ENCODE assay signal across 7 mouse cellular contexts in genomic region chr12:117154356-117155243, GRCm38 (mm10).
A peak's percentile ranks its signal among the peaks of the same experiment; 100 is the strongest.
DNase-seq lines count a peak whose midpoint lies in the region; ATAC-seq lines count a peak whose summit lies in the region.

No protein-coding gene starts in this region.

- no peaks in the 10 kb centered on the region for H3K36me3 ChIP-seq in lung, embryonic 15.5 days
- peaks cover 15% of the 10 kb centered on the region for H3K36me3 ChIP-seq in forebrain, embryonic 10.5 days (replicated peaks)
- H3K36me3 ChIP-seq in limb, embryonic 12.5 days: no peaks in the 10 kb centered on the region
- no peaks in the 10 kb centered on the region for H3K36me3 ChIP-seq in stomach, embryonic 14.5 days (ENCODE audit: control insufficient read depth, insufficient read depth, low read length)

- H3K27me3 ChIP-seq in lung, embryonic 15.5 days: peaks cover 95% of the 10 kb centered on the region
- H3K27me3 ChIP-seq in forebrain, embryonic 10.5 days (ENCODE audit: poor library complexity, severe bottlenecking): peaks cover 99% of the 10 kb centered on the region
- peaks cover 93% of the 10 kb centered on the region for H3K27me3 ChIP-seq in limb, embryonic 12.5 days
- peaks cover 80% of the 10 kb centered on the region for H3K27me3 ChIP-seq in stomach, embryonic 14.5 days (ENCODE audit: control insufficient read depth, insufficient read depth, low read length)

- H3K4me1 ChIP-seq in lung, embryonic 15.5 days: peaks cover 38% of the 10 kb centered on the region
- peaks cover 99% of the 10 kb centered on the region for H3K4me1 ChIP-seq in forebrain, embryonic 10.5 days
- H3K4me1 ChIP-seq in limb, embryonic 12.5 days (replicated peaks): peaks cover 57% of the 10 kb centered on the region
- H3K4me1 ChIP-seq in stomach, embryonic 14.5 days (ENCODE audit: control insufficient read depth, insufficient read depth, low read length): no peaks in the 10 kb centered on the region

- no peaks in the 10 kb centered on the region for H3K9me3 ChIP-seq in lung, embryonic 15.5 days
- no peaks in the 10 kb centered on the region for H3K9me3 ChIP-seq in forebrain, embryonic 10.5 days
- H3K9me3 ChIP-seq in limb, embryonic 12.5 days: no peaks in the 10 kb centered on the region
- no peaks in the 10 kb centered on the region for H3K9me3 ChIP-seq in stomach, embryonic 14.5 days (ENCODE audit: control insufficient read depth, low read depth, low read length)

- no peak overlapping the region for H3K27ac ChIP-seq in lung, embryonic 15.5 days
- H3K27ac ChIP-seq in forebrain, embryonic 10.5 days: peak overlapping the region; percentile 96
- no peak overlapping the region for H3K27ac ChIP-seq in limb, embryonic 12.5 days
- no peak overlapping the region for H3K27ac ChIP-seq in stomach, embryonic 14.5 days (ENCODE audit: low read length)

- no peak for ATAC-seq in lung, embryonic 15.5 days (ENCODE audit: borderline replicate concordance, extremely low read depth, low FRiP score, low TSS enrichment)
- no peak for ATAC-seq in limb, embryonic 12.5 days (ENCODE audit: insufficient number of reproducible peaks, insufficient read depth, low FRiP score, low TSS enrichment, low read depth)
- no peak for ATAC-seq in stomach, embryonic 14.5 days (ENCODE audit: insufficient number of reproducible peaks, insufficient read depth, low FRiP score, low read depth)

- H3K9ac ChIP-seq in lung, embryonic 15.5 days: peak overlapping the region; percentile 47
- H3K9ac ChIP-seq in limb, embryonic 12.5 days (replicated peaks): peak overlapping the region; percentile 63
- H3K9ac ChIP-seq in stomach, embryonic 14.5 days (replicated peaks; ENCODE audit: low read depth, low read length): no peak overlapping the region

- peak overlapping the region; percentile 52 for H3K4me3 ChIP-seq in lung, embryonic 15.5 days
- H3K4me3 ChIP-seq in forebrain, embryonic 10.5 days: peak overlapping the region; percentile 86
- H3K4me3 ChIP-seq in limb, embryonic 12.5 days (replicated peaks): peak overlapping the region; percentile 67
- H3K4me3 ChIP-seq in stomach, embryonic 14.5 days (ENCODE audit: low read depth, low read length): peak overlapping the region; percentile 46

- under 1% methylated on average over 27 of the region's 27 CpGs for WGBS in lung, embryonic 15.5 days
- 1% methylated on average over 27 of the region's 27 CpGs for WGBS in forebrain, embryonic 10.5 days
- WGBS in limb, embryonic 12.5 days: under 1% methylated on average over 26 of the region's 27 CpGs
- WGBS in stomach, embryonic 14.5 days: 2% methylated on average over 27 of the region's 27 CpGs

- no peak for DNase-seq in lung, postnatal 4 days
- DNase-seq in forebrain, embryonic 10.5 days (ENCODE audit: extremely low spot score, low spot score): peak; percentile 30
- no peak for DNase-seq in natural killer cell, adult 2 months (ENCODE audit: low spot score in 2 of 2)
- no peak for DNase-seq in kidney, adult 8-10 months

- peak overlapping the region; percentile 89 for H3K4me2 ChIP-seq in lung, embryonic 15.5 days
- peak overlapping the region; percentile 94 for H3K4me2 ChIP-seq in limb, embryonic 12.5 days
- peak overlapping the region; percentile 91 for H3K4me2 ChIP-seq in stomach, embryonic 14.5 days (replicated peaks; ENCODE audit: low read depth, low read length)
